Mouse (Mus musculus): ENCODE data around the gene Fezf2. TPM values are rescaled to one million over a fixed set of nuclear protein-coding genes. Genes with fewer than 3 reads are reported as not detected.

The Fezf2 gene
- polyA plus RNA-seq, 1 experiment from 2014 or later: not detected

GRCm38 (mm10) chr14:12375451-12375850, 27.5 kb upstream of the Fezf2 start:
- Histone ChIP-seq H3K4me1 (ENCODE audit: insufficient read depth, low read length) (no peaks in the 10 kb centered on the region), H3K9me3 (ENCODE audit: low read length) (no peaks in the 10 kb centered on the region), H3K36me3 (ENCODE audit: insufficient read depth, low read length) (no peaks in the 10 kb centered on the region), H3K27ac (ENCODE audit: low read length) (no peak overlapping the region), H3K4me3 (ENCODE audit: low read length) (no peak overlapping the region), H3K27me3 (ENCODE audit: insufficient read depth, low read length) (no peaks in the 10 kb centered on the region), H3K9ac (replicated peaks; ENCODE audit: low read length) (no peak overlapping the region), H3K4me2 (replicated peaks; ENCODE audit: low read depth, low read length) (no peak overlapping the region)
- 64% methylated on average over 2 of the region's 2 CpGs for WGBS
- no peak for ATAC-seq (ENCODE audit: low FRiP score, low TSS enrichment)

GRCm38 (mm10) chr14:12350271-12350916, 2.4 kb upstream of the Fezf2 start:
- Histone ChIP-seq H3K27me3 (ENCODE audit: insufficient read depth, low read length) (peaks cover 90% of the 10 kb centered on the region), H3K4me1 (ENCODE audit: insufficient read depth, low read length) (peaks cover 7% of the 10 kb centered on the region; the same call in 1 of the 2 replicates), H3K36me3 (ENCODE audit: insufficient read depth, low read length) (no peaks in the 10 kb centered on the region), H3K27ac (ENCODE audit: low read length) (no peak overlapping the region), H3K4me3 (ENCODE audit: low read length) (no peak overlapping the region), H3K9me3 (ENCODE audit: low read length) (no peaks in the 10 kb centered on the region), H3K4me2 (replicated peaks; ENCODE audit: low read depth, low read length) (no peak overlapping the region), H3K9ac (replicated peaks; ENCODE audit: low read length) (no peak overlapping the region)
- peak; percentile 31; the same call in 1 of the 2 replicates for ATAC-seq (ENCODE audit: low FRiP score, low TSS enrichment)
- WGBS: 6% methylated on average over 16 of the region's 16 CpGs

- no peak for ATAC-seq (ENCODE audit: low FRiP score, low TSS enrichment)
- Histone ChIP-seq H3K9me3 (ENCODE audit: low read length) (no peaks in the 10 kb centered on the region), H3K4me3 (ENCODE audit: low read length) (no peak overlapping the region), H3K36me3 (ENCODE audit: insufficient read depth, low read length) (no peaks in the 10 kb centered on the region), H3K27me3 (ENCODE audit: insufficient read depth, low read length) (peaks cover 94% of the 10 kb centered on the region), H3K4me2 (replicated peaks; ENCODE audit: low read depth, low read length) (no peak overlapping the region), H3K27ac (ENCODE audit: low read length) (no peak overlapping the region), H3K4me1 (ENCODE audit: insufficient read depth, low read length) (peaks cover 16% of the 10 kb centered on the region), H3K9ac (replicated peaks; ENCODE audit: low read length) (no peak overlapping the region)
- WGBS: 8% methylated on average over 15 of the region's 15 CpGs
Measured at GRCm38 (mm10) chr14:12349334-12350090, 1.5 kb upstream of the Fezf2 start.

- no peak for ATAC-seq (ENCODE audit: low FRiP score, low TSS enrichment)
- WGBS: under 1% methylated on average over 26 of the region's 26 CpGs
- Histone ChIP-seq H3K36me3 (ENCODE audit: insufficient read depth, low read length) (no peaks in the 10 kb centered on the region), H3K9ac (replicated peaks; ENCODE audit: low read length) (no peak overlapping the region), H3K9me3 (ENCODE audit: low read length) (no peaks in the 10 kb centered on the region), H3K4me1 (ENCODE audit: insufficient read depth, low read length) (peaks cover 18% of the 10 kb centered on the region), H3K27ac (ENCODE audit: low read length) (no peak overlapping the region), H3K4me2 (replicated peaks; ENCODE audit: low read depth, low read length) (peak overlapping the region; percentile 32), H3K27me3 (ENCODE audit: insufficient read depth, low read length) (peaks cover 98% of the 10 kb centered on the region), H3K4me3 (ENCODE audit: low read length) (peak overlapping the region; percentile 18)
Measured at GRCm38 (mm10) chr14:12346865-12347600, 956 bp downstream of the Fezf2 start.

GRCm38 (mm10) chr14:12346011-12346864, 1.8 kb downstream of the Fezf2 start:
- H3K27ac ChIP-seq (ENCODE audit: low read length): no peak overlapping the region
- peak overlapping the region; percentile 18 for H3K4me3 ChIP-seq (ENCODE audit: low read length)
- no peak for ATAC-seq (ENCODE audit: low FRiP score, low TSS enrichment)
- no peak overlapping the region for H3K9ac ChIP-seq (replicated peaks; ENCODE audit: low read length)
- H3K4me1 ChIP-seq (ENCODE audit: insufficient read depth, low read length): peaks cover 20% of the 10 kb centered on the region
- H3K27me3 ChIP-seq (ENCODE audit: insufficient read depth, low read length): peaks cover 99% of the 10 kb centered on the region
- no peaks in the 10 kb centered on the region for H3K36me3 ChIP-seq (ENCODE audit: insufficient read depth, low read length)
- WGBS: under 1% methylated on average over 50 of the region's 50 CpGs
- peak overlapping the region; percentile 32 for H3K4me2 ChIP-seq (replicated peaks; ENCODE audit: low read depth, low read length)
- no peaks in the 10 kb centered on the region for H3K9me3 ChIP-seq (ENCODE audit: low read length)

GRCm38 (mm10) chr14:12345241-12345921, 2.6 kb downstream of the Fezf2 start:
- Histone ChIP-seq H3K4me2 (replicated peaks; ENCODE audit: low read depth, low read length) (peak overlapping the region; percentile 40), H3K4me3 (ENCODE audit: low read length) (peak overlapping the region; percentile 26), H3K36me3 (ENCODE audit: insufficient read depth, low read length) (no peaks in the 10 kb centered on the region), H3K27me3 (ENCODE audit: insufficient read depth, low read length) (peaks cover 98% of the 10 kb centered on the region), H3K27ac (ENCODE audit: low read length) (no peak overlapping the region), H3K9me3 (ENCODE audit: low read length) (no peaks in the 10 kb centered on the region), H3K9ac (replicated peaks; ENCODE audit: low read length) (no peak overlapping the region), H3K4me1 (ENCODE audit: insufficient read depth, low read length) (peaks cover 23% of the 10 kb centered on the region)
- under 1% methylated on average over 40 of the region's 40 CpGs for WGBS
- ATAC-seq (ENCODE audit: low FRiP score, low TSS enrichment): no peak

GRCm38 (mm10) chr14:12344746-12345240, 3.2 kb downstream of the Fezf2 start:
- H3K4me2 ChIP-seq (replicated peaks; ENCODE audit: low read depth, low read length): peak overlapping the region; percentile 40
- peaks cover 98% of the 10 kb centered on the region for H3K27me3 ChIP-seq (ENCODE audit: insufficient read depth, low read length)
- H3K9ac ChIP-seq (replicated peaks; ENCODE audit: low read length): no peak overlapping the region
- H3K27ac ChIP-seq (ENCODE audit: low read length): no peak overlapping the region
- no peaks in the 10 kb centered on the region for H3K36me3 ChIP-seq (ENCODE audit: insufficient read depth, low read length)
- WGBS: under 1% methylated on average over 39 of the region's 39 CpGs
- peak; percentile 46; the same call in 1 of the 2 replicates for ATAC-seq (ENCODE audit: low FRiP score, low TSS enrichment)
- peaks cover 23% of the 10 kb centered on the region for H3K4me1 ChIP-seq (ENCODE audit: insufficient read depth, low read length)
- H3K4me3 ChIP-seq (ENCODE audit: low read length): peak overlapping the region; percentile 26
- no peaks in the 10 kb centered on the region for H3K9me3 ChIP-seq (ENCODE audit: low read length)

- no peak for ATAC-seq (ENCODE audit: low FRiP score, low TSS enrichment)
- WGBS: 3% methylated on average over 24 of the region's 24 CpGs
- H3K27me3 ChIP-seq (ENCODE audit: insufficient read depth, low read length): peaks cover 98% of the 10 kb centered on the region
- H3K9ac ChIP-seq (replicated peaks; ENCODE audit: low read length): no peak overlapping the region
- H3K4me3 ChIP-seq (ENCODE audit: low read length): peak overlapping the region; percentile 26
- no peaks in the 10 kb centered on the region for H3K9me3 ChIP-seq (ENCODE audit: low read length)
- H3K36me3 ChIP-seq (ENCODE audit: insufficient read depth, low read length): no peaks in the 10 kb centered on the region
- H3K4me1 ChIP-seq (ENCODE audit: insufficient read depth, low read length): peaks cover 23% of the 10 kb centered on the region
- peak overlapping the region; percentile 40; the same call in 1 of the 2 replicates for H3K4me2 ChIP-seq (replicated peaks; ENCODE audit: low read depth, low read length)
- H3K27ac ChIP-seq (ENCODE audit: low read length): no peak overlapping the region
Measured at GRCm38 (mm10) chr14:12344061-12344745, 3.8 kb downstream of the Fezf2 start.

All from kidney, embryonic 16.5 days (tissue).